7 mouse cellular contexts compared by ENCODE assay signal in the genomic region with DNA sequence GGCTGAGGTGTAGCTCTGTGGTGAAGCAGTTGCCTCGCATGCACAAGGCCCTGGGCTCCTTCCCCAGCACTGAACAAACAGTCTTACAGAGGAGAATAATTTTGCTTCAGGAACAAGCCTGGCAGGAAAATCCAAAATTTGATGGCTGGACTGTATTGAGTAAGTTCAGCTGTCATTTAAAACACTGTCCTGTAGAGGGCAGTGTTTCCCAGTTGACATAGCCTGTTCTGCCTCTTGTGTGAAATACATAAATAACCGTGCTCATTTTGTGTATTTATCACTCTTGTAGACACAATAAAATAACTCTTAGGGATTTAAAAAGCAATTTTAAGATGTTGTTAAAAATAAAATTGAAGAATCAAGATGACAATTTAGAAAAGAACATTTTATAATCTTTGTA. TPM values are rescaled to one million over a fixed set of nuclear protein-coding genes. Genes with fewer than 3 reads are reported as not detected.
DNase-seq lines count a peak whose midpoint lies in the region; ATAC-seq and TF ChIP-seq lines count a peak whose summit lies in the region.

No protein-coding gene starts in this region.

- in situ Hi-C loops in Patski (cut with MboI; ENCODE audit: low pct_unique_long_range_greater_than_20kb) = loop anchor here (5.0 kb wide), 1 partner anchor 211 kb away; no protein-coding TSS in a partner anchor

- no peaks in the 10 kb centered on the region for H3K9me3 ChIP-seq in neural tube, embryonic 15.5 days (replicated peaks)

- H3K4me3 ChIP-seq in neural tube, embryonic 15.5 days (replicated peaks) = no peak overlapping the region

- no peak overlapping the region for H3K9ac ChIP-seq in neural tube, embryonic 15.5 days (replicated peaks)

- H3K27me3 ChIP-seq in neural tube, embryonic 15.5 days (replicated peaks) = no peaks in the 10 kb centered on the region
- H3K27me3 ChIP-seq in Patski = no peaks in the 10 kb centered on the region
- H3K27me3 ChIP-seq in splenic B cell, adult 2 months (ENCODE audit: control insufficient read depth, insufficient read depth, low read length, poor library complexity, severe bottlenecking) = no peaks in the 10 kb centered on the region

- H3K36me3 ChIP-seq in neural tube, embryonic 15.5 days = peaks cover 6% of the 10 kb centered on the region; the same call in 1 of the 2 replicates
- peaks cover 3% of the 10 kb centered on the region for H3K36me3 ChIP-seq in splenic B cell, adult 2 months (ENCODE audit: control insufficient read depth, insufficient read depth, low read length, poor library complexity, severe bottlenecking)

- H3K27ac ChIP-seq in neural tube, embryonic 15.5 days (replicated peaks) = no peak overlapping the region

- POLR2A ChIA-PET in Patski (lab: Charles Lee) = no interaction called here

- H3K4me2 ChIP-seq in neural tube, embryonic 15.5 days = no peak overlapping the region

- peak; percentile 73 for TF ChIP-seq CTCF in Patski (IDR thresholded peaks at IDR 0.05)

- CTCF ChIA-PET in Patski (lab: Charles Lee) = interaction anchor here (0.8 to 5.0 kb wide), 20 partner anchors 9 to 214 kb away, joined by 3 to 45 read pairs (median 4); no protein-coding TSS in a partner anchor

- no peaks in the 10 kb centered on the region for H3K4me1 ChIP-seq in neural tube, embryonic 15.5 days

- no peak for ATAC-seq in neural tube, embryonic 15.5 days (ENCODE audit: low FRiP score)
- ATAC-seq in Patski = peak; percentile 80

- WGBS in neural tube, embryonic 15.5 days = 26% methylated on average over 2 of the region's 2 CpGs

- DNase-seq in neural tube, embryonic 10.5 days (ENCODE audit: extremely low spot score, low spot score) = peak; percentile 32
- no peak for DNase-seq in Patski (ENCODE audit: low read depth, low spot score)
- peak; percentile 84 for DNase-seq in embryo, embryonic 10 days (ENCODE audit: low spot score)
- DNase-seq in hindlimb bud, embryonic 11.5 days (ENCODE audit: extremely low spot score, low read depth, low spot score) = peak; percentile 74
- peak; percentile 50 for DNase-seq in lung, postnatal 10 days
- DNase-seq in splenic B cell, adult 2 months (ENCODE audit: low read depth, low spot score) = peak; percentile 82

RNA-seq across cellular contexts. Expression of a gene that starts 18.5 kb away (rescaled TPM):
- polyA plus RNA-seq in neural tube, embryonic 15.5 days (2015; fragmentation: Nextera tagmentation; extraction: Ambion mirVana) = 101 and 109 TPM in 2 replicates
- polyA plus RNA-seq in Patski (2021) = 105 TPM
